Mouse (Mus musculus) ES-CJ7 (cell line): ENCODE data around the gene Cdc20b.
"Not testable (repeated sequence)": the region's sequence is repeated elsewhere in the genome, so short reads cannot be mapped to it uniquely, and the experiment has no call there.

ENCODE experiments used
- DNase-seq: peaks from one replicate; pipeline ENCODE4 v3.0.0; 2011; ENCODE audit warnings: low read depth, low spot score

Cdc20b gene

GRCm38 (mm10) chr13:113034950-113035421 lies at the start of gene Cdc20b:
Cdc20b (plus strand) TSS chr13:113035111.
- DNase-seq: peak; percentile 45

- DNase-seq: peak; percentile 90
Observed at GRCm38 (mm10) chr13:112985605-112986450, 49.1 kb upstream of the Cdc20b start.

GRCm38 (mm10) chr13:112986451-112986950 lies 48.4 kb upstream of the Cdc20b start:
- DNase-seq: no peak

- DNase-seq: peak; percentile 94
Observed at GRCm38 (mm10) chr13:112987532-112987943, 47.4 kb upstream of the Cdc20b start, which contains the start of gene Ccno. Ccno (plus strand) TSS chr13:112987802.

- peak; percentile 39 for DNase-seq
Observed at GRCm38 (mm10) chr13:112987991-112988390, 46.9 kb upstream of the Cdc20b start.

GRCm38 (mm10) chr13:112988866-112989265 lies 46.0 kb upstream of the Cdc20b start:
- DNase-seq: peak; percentile 37

GRCm38 (mm10) chr13:112989541-112989940 lies 45.4 kb upstream of the Cdc20b start:
- DNase-seq: peak; percentile 33

- no peak for DNase-seq
Observed at GRCm38 (mm10) chr13:112990346-112990745, 44.6 kb upstream of the Cdc20b start.

GRCm38 (mm10) chr13:112993531-112994152 lies 41.3 kb upstream of the Cdc20b start, which contains the start of gene Mcidas:
Mcidas (plus strand) TSS chr13:112993845.
- DNase-seq: no peak

GRCm38 (mm10) chr13:112994191-112994590 lies 40.7 kb upstream of the Cdc20b start:
- peak; percentile 88 for DNase-seq

- DNase-seq: no peak
Observed at GRCm38 (mm10) chr13:112996407-112996806, 38.5 kb upstream of the Cdc20b start.

GRCm38 (mm10) chr13:112997369-112997768 lies 37.5 kb upstream of the Cdc20b start:
- DNase-seq: no peak

GRCm38 (mm10) chr13:112998427-112999201 lies 36.3 kb upstream of the Cdc20b start:
- peak; percentile 35 for DNase-seq

- DNase-seq: no peak
Observed at GRCm38 (mm10) chr13:113000090-113000489, 34.8 kb upstream of the Cdc20b start.

- no peak for DNase-seq
Observed at GRCm38 (mm10) chr13:113000576-113001318, 34.2 kb upstream of the Cdc20b start.

- no peak for DNase-seq
Observed at GRCm38 (mm10) chr13:113012683-113013082, 22.2 kb upstream of the Cdc20b start.

GRCm38 (mm10) chr13:113013174-113013953 lies 21.5 kb upstream of the Cdc20b start:
- DNase-seq: not testable (repeated sequence)

- no peak for DNase-seq
Observed at GRCm38 (mm10) chr13:113021521-113021920, 13.4 kb upstream of the Cdc20b start.

- no peak for DNase-seq
Observed at GRCm38 (mm10) chr13:113022467-113022866, 12.4 kb upstream of the Cdc20b start.
